Mouse (Mus musculus): ENCODE measurements around the gene Ms4a5. TPM values are rescaled to one million over a fixed set of nuclear protein-coding genes. Genes with fewer than 3 reads are reported as not detected.
"Not testable (repeated sequence)": the region's sequence is repeated elsewhere in the genome, so short reads cannot be mapped to it uniquely, and the experiment has no call there.

Ms4a5 gene
- polyA plus RNA-seq, 1 experiment: not detected

- TF ChIP-seq CTCF (IDR thresholded peaks at IDR 0.05; ENCODE audit: low read depth, low read length): no peak
- TF ChIP-seq POLR2A (IDR thresholded peaks at IDR 0.05; ENCODE audit: insufficient read depth, low read length): no peak
- no peak for TF ChIP-seq EP300 (IDR thresholded peaks at IDR 0.05; ENCODE audit: insufficient read depth, low read depth, low read length)
- Histone ChIP-seq H3K4me1 (ENCODE audit: control insufficient read depth, insufficient read depth, low read length) (no peaks in the 10 kb centered on the region), H3K9ac (ENCODE audit: low read depth, poor library complexity, severe bottlenecking) (no peak within 1 kb of the TSS), H3K36me3 (ENCODE audit: control insufficient read depth, insufficient read depth, low read length, poor library complexity, severe bottlenecking) (no peaks in the 10 kb centered on the region), H3K27ac (ENCODE audit: insufficient read depth, low read length) (no peak within 1 kb of the TSS), H3K4me3 (ENCODE audit: low read depth, low read length) (no peak within 1 kb of the TSS), H3K9me3 (replicated peaks; ENCODE audit: control insufficient read depth, insufficient read depth, low read length, poor library complexity, severe bottlenecking) (no peaks in the 10 kb centered on the region), H3K27me3 (ENCODE audit: control insufficient read depth, insufficient read depth, low read length, poor library complexity, severe bottlenecking) (no peaks in the 10 kb centered on the region)
These were observed 17.4 kb downstream of the Ms4a5 start, which contains the start of gene Ms4a1 for GRCm38 (mm10) chr19:11266052-11266845. TSS of gene Ms4a1 (minus strand) at chr19:11266241.

GRCm38 (mm10) chr19:11264602-11265185 lies 19.0 kb downstream of the Ms4a5 start:
- Histone ChIP-seq H3K27ac (ENCODE audit: insufficient read depth, low read length) (no peak overlapping the region), H3K9ac (ENCODE audit: low read depth, poor library complexity, severe bottlenecking) (no peak overlapping the region), H3K27me3 (ENCODE audit: control insufficient read depth, insufficient read depth, low read length, poor library complexity, severe bottlenecking) (no peaks in the 10 kb centered on the region), H3K9me3 (replicated peaks; ENCODE audit: control insufficient read depth, insufficient read depth, low read length, poor library complexity, severe bottlenecking) (no peaks in the 10 kb centered on the region), H3K4me3 (ENCODE audit: low read depth, low read length) (no peak overlapping the region), H3K4me1 (ENCODE audit: control insufficient read depth, insufficient read depth, low read length) (no peaks in the 10 kb centered on the region), H3K36me3 (ENCODE audit: control insufficient read depth, insufficient read depth, low read length, poor library complexity, severe bottlenecking) (no peaks in the 10 kb centered on the region)
- TF ChIP-seq POLR2A (IDR thresholded peaks at IDR 0.05; ENCODE audit: insufficient read depth, low read length): no peak

- no peaks in the 10 kb centered on the region for H3K27me3 ChIP-seq (ENCODE audit: control insufficient read depth, insufficient read depth, low read length, poor library complexity, severe bottlenecking)
- no peaks in the 10 kb centered on the region for H3K9me3 ChIP-seq (replicated peaks; ENCODE audit: control insufficient read depth, insufficient read depth, low read length, poor library complexity, severe bottlenecking)
These were observed 20.1 kb downstream of the Ms4a5 start for GRCm38 (mm10) chr19:11263549-11263948.

GRCm38 (mm10) chr19:11262932-11263331 lies 20.7 kb downstream of the Ms4a5 start:
- not testable (repeated sequence) for H3K27me3 ChIP-seq (ENCODE audit: control insufficient read depth, insufficient read depth, low read length, poor library complexity, severe bottlenecking); H3K36me3 ChIP-seq (ENCODE audit: control insufficient read depth, insufficient read depth, low read length, poor library complexity, severe bottlenecking); H3K4me1 ChIP-seq (ENCODE audit: control insufficient read depth, insufficient read depth, low read length); H3K9me3 ChIP-seq (replicated peaks; ENCODE audit: control insufficient read depth, insufficient read depth, low read length, poor library complexity, severe bottlenecking); H3K9ac ChIP-seq (ENCODE audit: low read depth, poor library complexity, severe bottlenecking); H3K4me3 ChIP-seq (ENCODE audit: low read depth, low read length); H3K27ac ChIP-seq (ENCODE audit: insufficient read depth, low read length)

More at GRCm38 (mm10) chr19:11263549-11263948, 20.1 kb downstream of the Ms4a5 start:
- Histone ChIP-seq H3K27ac (ENCODE audit: insufficient read depth, low read length) (no peak overlapping the region), H3K36me3 (ENCODE audit: control insufficient read depth, insufficient read depth, low read length, poor library complexity, severe bottlenecking) (no peaks in the 10 kb centered on the region), H3K9ac (ENCODE audit: low read depth, poor library complexity, severe bottlenecking) (no peak overlapping the region), H3K4me1 (ENCODE audit: control insufficient read depth, insufficient read depth, low read length) (no peaks in the 10 kb centered on the region), H3K4me3 (ENCODE audit: low read depth, low read length) (no peak overlapping the region)
- TF ChIP-seq CTCF (IDR thresholded peaks at IDR 0.05; ENCODE audit: low read depth, low read length): no peak
- TF ChIP-seq POLR2A (IDR thresholded peaks at IDR 0.05; ENCODE audit: insufficient read depth, low read length): no peak
- TF ChIP-seq EP300 (IDR thresholded peaks at IDR 0.05; ENCODE audit: insufficient read depth, low read depth, low read length): no peak

- H3K27me3 ChIP-seq (ENCODE audit: control insufficient read depth, insufficient read depth, low read length, poor library complexity, severe bottlenecking): no peaks in the 10 kb centered on the region
- no peaks in the 10 kb centered on the region for H3K9me3 ChIP-seq (replicated peaks; ENCODE audit: control insufficient read depth, insufficient read depth, low read length, poor library complexity, severe bottlenecking)
- no peaks in the 10 kb centered on the region for H3K36me3 ChIP-seq (ENCODE audit: control insufficient read depth, insufficient read depth, low read length, poor library complexity, severe bottlenecking)
- H3K4me3 ChIP-seq (ENCODE audit: low read depth, low read length): no peak overlapping the region
- no peak overlapping the region for H3K9ac ChIP-seq (ENCODE audit: low read depth, poor library complexity, severe bottlenecking)
- H3K4me1 ChIP-seq (ENCODE audit: control insufficient read depth, insufficient read depth, low read length): no peaks in the 10 kb centered on the region
- H3K27ac ChIP-seq (ENCODE audit: insufficient read depth, low read length): no peak overlapping the region
- TF ChIP-seq CTCF (IDR thresholded peaks at IDR 0.05; ENCODE audit: low read depth, low read length): no peak
- TF ChIP-seq EP300 (IDR thresholded peaks at IDR 0.05; ENCODE audit: insufficient read depth, low read depth, low read length): no peak
- TF ChIP-seq POLR2A (IDR thresholded peaks at IDR 0.05; ENCODE audit: insufficient read depth, low read length): no peak
These were observed 22.2 kb downstream of the Ms4a5 start for GRCm38 (mm10) chr19:11261522-11261921.

GRCm38 (mm10) chr19:11244230-11244629 lies 39.4 kb downstream of the Ms4a5 start:
- no peak for TF ChIP-seq CTCF (IDR thresholded peaks at IDR 0.05; ENCODE audit: low read depth, low read length)
- no peaks in the 10 kb centered on the region for H3K4me1 ChIP-seq (ENCODE audit: control insufficient read depth, insufficient read depth, low read length)
- H3K27me3 ChIP-seq (ENCODE audit: control insufficient read depth, insufficient read depth, low read length, poor library complexity, severe bottlenecking): no peaks in the 10 kb centered on the region
- no peak overlapping the region for H3K4me3 ChIP-seq (ENCODE audit: low read depth, low read length)
- H3K9ac ChIP-seq (ENCODE audit: low read depth, poor library complexity, severe bottlenecking): no peak overlapping the region
- H3K27ac ChIP-seq (ENCODE audit: insufficient read depth, low read length): no peak overlapping the region
- no peaks in the 10 kb centered on the region for H3K36me3 ChIP-seq (ENCODE audit: control insufficient read depth, insufficient read depth, low read length, poor library complexity, severe bottlenecking)
- no peaks in the 10 kb centered on the region for H3K9me3 ChIP-seq (replicated peaks; ENCODE audit: control insufficient read depth, insufficient read depth, low read length, poor library complexity, severe bottlenecking)
